Mouse (Mus musculus): ENCODE results near the gene Vmn1r1. TPM values are rescaled to one million over a fixed set of nuclear protein-coding genes. Genes with fewer than 3 reads are reported as not detected.

The Vmn1r1 gene
- total and polyA plus RNA-seq, 3 experiments, result not detected

DNA sequence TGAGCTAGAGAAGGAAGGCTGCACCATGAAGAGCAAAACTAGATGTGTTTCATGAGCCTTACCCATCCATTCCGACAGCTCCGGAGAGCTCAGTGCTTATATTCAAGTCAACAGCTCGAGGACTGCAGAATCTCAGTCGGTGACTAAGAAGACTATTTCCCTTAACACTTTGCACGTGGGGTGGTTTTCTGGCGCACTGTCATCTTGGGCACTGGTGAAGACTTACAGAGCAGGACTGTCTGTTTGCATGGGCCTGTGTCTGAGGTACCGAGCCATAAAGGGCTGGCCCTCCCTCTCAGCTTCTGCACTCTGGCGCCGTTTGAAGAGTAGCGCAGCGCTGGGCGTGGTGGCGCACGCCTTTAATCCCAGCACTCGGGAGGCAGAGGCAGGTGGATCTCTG, 51.9 kb downstream of the Vmn1r1 start:
- in situ Hi-C loops (cut with MboI; ENCODE audit: low pct_ligation_motif_present, low pct_unique_long_range_greater_than_20kb, low sequenced_read_pairs), result loop anchor here (10.0 kb wide), 1 partner anchor 388 kb away; no protein-coding TSS in a partner anchor
- Histone ChIP-seq H3K27me3 (replicated peaks) (no peaks in the 10 kb centered on the region), H3K4me3 (replicated peaks in 1 of 3; ENCODE audit: low read depth in 2 of 3, low read length in 2 of 3, poor library complexity in 1 of 3) (no peak overlapping the region), H3K4me1 (ENCODE audit: control insufficient read depth in 1 of 2, insufficient read depth in 2 of 2) (peaks cover 41 to 58% of the 10 kb centered on the region in 2 experiments), H3K9me3 (replicated peaks; ENCODE audit: low read length) (no peaks in the 10 kb centered on the region), H3K79me2 (replicated peaks; ENCODE audit: control insufficient read depth, extremely low read depth, insufficient read depth, poor library complexity, severe bottlenecking) (no peaks in the 10 kb centered on the region), H3K9ac (ENCODE audit: insufficient read depth, low read depth) (peak overlapping the region; percentile 50; the same call in 1 of the 2 replicates), H3K27ac (ENCODE audit: insufficient read depth, low read depth) (peak overlapping the region; percentile 99), H3K36me3 (replicated peaks in 1 of 2; ENCODE audit: control insufficient read depth in 1 of 2, insufficient read depth in 1 of 2, low read length in 1 of 2) (no peaks in the 10 kb centered on the region), H3K4me2 (ENCODE audit: insufficient read depth, low read depth, poor library complexity, severe bottlenecking) (peak overlapping the region; percentile 48)
- TF ChIP-seq CHD1 (IDR thresholded peaks at IDR 0.05; ENCODE audit: low read depth, low read length) (no peak), ETS1 (conservative IDR thresholded peaks at IDR 0.05; ENCODE audit: low read depth, low read length) (no peak), UBTF (IDR thresholded peaks at IDR 0.05; ENCODE audit: low read depth, low read length) (no peak), TBP (conservative IDR thresholded peaks at IDR 0.05; ENCODE audit: low read depth, low read length) (no peak), ZMIZ1 (IDR thresholded peaks at IDR 0.05; ENCODE audit: low read depth, low read length) (no peak), BHLHE40 (IDR thresholded peaks at IDR 0.05; ENCODE audit: low read depth, low read length) (peak; percentile 62), SIN3A (IDR thresholded peaks at IDR 0.05; ENCODE audit: low read length) (no peak), MYC (IDR thresholded peaks at IDR 0.05; ENCODE audit: low read depth, low read length) (0 out of 2 replicates have a peak, but pooled peaks have one; percentile 11), HCFC1 (IDR thresholded peaks at IDR 0.05; ENCODE audit: low read depth, low read length) (no peak), TCF12 (IDR thresholded peaks at IDR 0.05; ENCODE audit: low read depth, low read length) (no peak), MAZ (IDR thresholded peaks at IDR 0.05; ENCODE audit: low read depth, low read length) (no peak)
- peak; percentile 61 for DNase-seq (ENCODE audit: extremely low read depth)
- dilution Hi-C loops (cut with MboI; ENCODE audit: extremely low pct_ligation_motif_present, extremely low pct_unique_long_range_greater_than_20kb, low sequenced_read_pairs), result no loop called here

DNA sequence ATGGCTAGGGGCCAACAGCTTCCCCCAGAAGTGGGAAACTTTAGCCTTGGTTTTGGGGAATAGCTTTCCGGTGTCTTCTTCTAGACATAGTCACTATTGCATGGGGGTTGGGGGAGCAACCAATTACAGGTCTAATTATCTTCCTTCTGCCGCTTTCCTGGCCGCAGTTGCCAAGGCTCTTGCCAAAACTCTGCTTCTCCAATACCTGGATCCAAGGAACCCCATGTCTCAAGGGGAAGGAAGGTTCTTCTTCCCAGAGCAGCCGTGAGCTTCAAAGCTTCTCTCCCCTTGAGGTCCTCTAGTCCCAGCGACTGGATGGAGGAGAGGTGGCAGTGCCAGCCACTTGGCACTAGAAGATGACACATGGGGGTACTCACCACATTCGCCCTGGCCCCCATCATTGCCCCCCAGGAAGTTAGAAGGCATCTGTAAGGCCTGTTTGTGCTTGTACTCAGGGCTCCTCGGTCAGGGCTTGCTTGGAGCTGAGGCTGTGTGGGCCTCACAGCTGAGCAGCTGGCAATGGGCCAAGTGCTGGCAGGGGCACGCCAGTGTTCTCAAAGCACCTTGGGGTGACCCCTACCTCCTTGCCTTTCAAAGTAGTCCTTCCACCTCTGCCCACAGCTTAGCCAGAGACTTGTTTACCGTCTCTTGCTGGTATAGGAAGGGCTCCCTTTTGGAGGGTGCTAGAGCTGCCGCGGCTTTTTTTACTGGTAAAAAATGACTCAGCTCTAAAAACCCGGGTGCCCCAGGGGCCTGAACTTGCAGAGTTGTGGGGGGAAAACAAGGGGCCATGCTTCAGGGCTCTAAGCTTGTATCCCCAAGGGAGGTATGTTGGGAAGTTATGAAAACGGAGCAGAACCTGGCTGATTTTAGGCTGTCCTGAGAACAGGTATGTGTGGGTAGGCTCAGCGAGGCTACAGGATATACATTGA, 52.6 kb downstream of the Vmn1r1 start:
- Histone ChIP-seq H3K27ac (ENCODE audit: insufficient read depth, low read depth) (peak overlapping the region; percentile 99), H3K9ac (ENCODE audit: insufficient read depth, low read depth) (peak overlapping the region; percentile 54), H3K27me3 (replicated peaks) (no peaks in the 10 kb centered on the region), H3K4me2 (ENCODE audit: insufficient read depth, low read depth, poor library complexity, severe bottlenecking) (peak overlapping the region; percentile 48), H3K4me1 (ENCODE audit: control insufficient read depth in 1 of 2, insufficient read depth in 2 of 2) (peaks cover 41 to 58% of the 10 kb centered on the region in 2 experiments), H3K36me3 (replicated peaks in 1 of 2; ENCODE audit: control insufficient read depth in 1 of 2, insufficient read depth in 1 of 2, low read length in 1 of 2) (no peaks in the 10 kb centered on the region), H3K79me2 (replicated peaks; ENCODE audit: control insufficient read depth, extremely low read depth, insufficient read depth, poor library complexity, severe bottlenecking) (no peaks in the 10 kb centered on the region), H3K9me3 (replicated peaks; ENCODE audit: low read length) (no peaks in the 10 kb centered on the region), H3K4me3 (replicated peaks in 1 of 3; ENCODE audit: low read depth in 2 of 3, low read length in 2 of 3, poor library complexity in 1 of 3) (peak overlapping the region in 1 of 3 experiments; percentile 26)
- in situ Hi-C loops (cut with MboI; ENCODE audit: low pct_ligation_motif_present, low pct_unique_long_range_greater_than_20kb, low sequenced_read_pairs), result loop anchor here (10.0 kb wide), 1 partner anchor 387 kb away; no protein-coding TSS in a partner anchor
- DNase-seq (ENCODE audit: extremely low read depth), result peak; percentile 87
- dilution Hi-C loops (cut with MboI; ENCODE audit: extremely low pct_ligation_motif_present, extremely low pct_unique_long_range_greater_than_20kb, low sequenced_read_pairs), result no loop called here
- TF ChIP-seq E2F4 (IDR thresholded peaks at IDR 0.05; ENCODE audit: insufficient replicate concordance, low read depth, low read length) (peak; percentile 61; the same call in 1 of the 2 replicates), SMC3 (IDR thresholded peaks at IDR 0.05; ENCODE audit: low read depth, low read length) (peak; percentile 37), POLR2AphosphoS2 (IDR thresholded peaks at IDR 0.05; ENCODE audit: low read depth, low read length) (no peak), MXI1 (IDR thresholded peaks at IDR 0.05; ENCODE audit: low read depth, low read length) (no peak; the same call in 1 of the 2 replicates), TCF12 (IDR thresholded peaks at IDR 0.05; ENCODE audit: low read depth, low read length) (peak; percentile 94), MEF2A (IDR thresholded peaks at IDR 0.05; ENCODE audit: borderline replicate concordance, low read depth, low read length) (peak; percentile 90), EP300 (IDR thresholded peaks at IDR 0.05; ENCODE audit: low read length) (peak; percentile 93), RAD21 (IDR thresholded peaks at IDR 0.05; ENCODE audit: low read depth, low read length) (peak; percentile 8), MAZ (IDR thresholded peaks at IDR 0.05; ENCODE audit: low read depth, low read length) (peak; percentile 96), CHD1 (IDR thresholded peaks at IDR 0.05; ENCODE audit: low read depth, low read length) (no peak; the same call in 1 of the 2 replicates), PAX5 (IDR thresholded peaks at IDR 0.05; ENCODE audit: low read length) (no peak), ETS1 (conservative IDR thresholded peaks at IDR 0.05; ENCODE audit: low read depth, low read length) (peak; percentile 92), UBTF (IDR thresholded peaks at IDR 0.05; ENCODE audit: low read depth, low read length) (no peak), GABPA (IDR thresholded peaks at IDR 0.05; ENCODE audit: insufficient replicate concordance, low read depth, low read length) (no peak), ZNF384 (IDR thresholded peaks at IDR 0.05; ENCODE audit: low read depth, low read length) (peak; percentile 90), ZKSCAN1 (IDR thresholded peaks at IDR 0.05; ENCODE audit: borderline replicate concordance, low read depth, low read length) (no peak; the same call in 1 of the 2 replicates), TBP (conservative IDR thresholded peaks at IDR 0.05; ENCODE audit: low read depth, low read length) (no peak), HCFC1 (IDR thresholded peaks at IDR 0.05; ENCODE audit: low read depth, low read length) (peak; percentile 56), NRF1 (IDR thresholded peaks at IDR 0.05; ENCODE audit: low read depth, low read length) (no peak), MAX (IDR thresholded peaks at IDR 0.05; ENCODE audit: low read length) (peak; percentile 68), SIN3A (IDR thresholded peaks at IDR 0.05; ENCODE audit: low read length) (peak; percentile 84), CTCF (conservative IDR thresholded peaks at IDR 0.05 in 1 of 2, IDR thresholded peaks at IDR 0.05 in 1 of 2; ENCODE audit: low read depth in 2 of 2, low read length in 2 of 2) (peak in 1 of 2 experiments; percentile 16; a peak in 1 of 4 replicates), IRF4 (IDR thresholded peaks at IDR 0.05; ENCODE audit: low read depth, low read length) (peak; percentile 96), JUN (IDR thresholded peaks at IDR 0.05; ENCODE audit: insufficient read depth, low read depth, low read length) (peak; percentile 65)

All from CH12.LX (cell line).